Mouse (Mus musculus): ENCODE measurements around the gene Tmem115.

The Tmem115 gene

DNA sequence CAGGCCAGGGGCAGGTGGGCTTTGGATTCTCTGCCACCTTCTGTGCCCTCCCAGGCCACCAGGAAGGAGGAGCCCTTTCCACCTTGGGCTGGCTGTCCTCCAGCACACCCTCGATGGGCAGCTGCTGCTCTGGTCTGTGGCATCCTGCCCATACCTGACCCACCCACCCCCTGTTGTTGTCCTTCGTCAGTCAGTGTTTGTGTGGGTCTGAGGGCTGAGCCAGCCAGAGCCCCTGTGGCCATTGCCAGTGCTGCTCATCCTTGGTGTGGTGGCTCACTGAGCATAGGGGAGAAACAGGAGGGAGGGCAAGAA lies 11.4 kb upstream of the Tmem115 start:
- no peak for DNase-seq

DNA sequence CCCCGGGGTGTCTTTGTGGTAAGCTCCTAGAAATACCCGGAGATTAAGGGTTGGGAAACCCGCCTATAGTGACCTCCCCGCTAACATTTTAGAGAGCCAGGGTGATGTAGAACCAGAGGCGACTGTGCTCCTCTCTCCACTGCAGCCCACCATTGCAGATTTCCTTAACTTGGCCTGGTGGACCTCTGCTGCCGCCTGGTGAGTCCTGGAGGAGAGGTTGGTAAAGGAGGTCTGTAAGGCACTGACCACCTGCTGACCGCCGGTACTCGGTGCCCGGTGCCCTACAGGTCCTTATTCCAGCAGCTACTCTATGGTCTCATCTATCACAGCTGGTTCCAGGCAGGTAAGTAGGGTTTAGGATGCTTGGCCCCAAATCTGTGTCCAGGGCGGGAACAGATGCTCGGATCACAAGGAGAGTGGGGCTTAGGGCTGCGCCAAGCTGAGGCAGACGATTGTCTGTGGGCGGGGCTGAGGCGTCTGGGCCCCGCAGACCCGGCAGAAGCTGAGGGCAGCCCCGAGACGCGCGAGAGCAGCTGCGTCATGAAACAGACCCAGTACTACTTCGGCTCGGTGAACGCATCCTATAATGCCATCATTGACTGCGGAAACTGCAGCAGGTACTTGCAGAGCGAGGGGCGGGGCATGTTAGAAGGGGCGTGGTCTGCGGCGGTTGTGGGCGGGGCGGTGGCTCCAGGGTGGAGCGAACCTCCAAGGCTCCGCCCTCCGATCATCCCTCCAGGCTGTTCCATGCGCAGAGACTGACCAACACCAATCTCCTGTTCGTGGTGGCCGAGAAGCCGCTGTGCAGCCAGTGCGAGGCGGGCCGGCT lies 7.3 kb upstream of the Tmem115 start:
- DNase-seq: peak; percentile 47

DNA sequence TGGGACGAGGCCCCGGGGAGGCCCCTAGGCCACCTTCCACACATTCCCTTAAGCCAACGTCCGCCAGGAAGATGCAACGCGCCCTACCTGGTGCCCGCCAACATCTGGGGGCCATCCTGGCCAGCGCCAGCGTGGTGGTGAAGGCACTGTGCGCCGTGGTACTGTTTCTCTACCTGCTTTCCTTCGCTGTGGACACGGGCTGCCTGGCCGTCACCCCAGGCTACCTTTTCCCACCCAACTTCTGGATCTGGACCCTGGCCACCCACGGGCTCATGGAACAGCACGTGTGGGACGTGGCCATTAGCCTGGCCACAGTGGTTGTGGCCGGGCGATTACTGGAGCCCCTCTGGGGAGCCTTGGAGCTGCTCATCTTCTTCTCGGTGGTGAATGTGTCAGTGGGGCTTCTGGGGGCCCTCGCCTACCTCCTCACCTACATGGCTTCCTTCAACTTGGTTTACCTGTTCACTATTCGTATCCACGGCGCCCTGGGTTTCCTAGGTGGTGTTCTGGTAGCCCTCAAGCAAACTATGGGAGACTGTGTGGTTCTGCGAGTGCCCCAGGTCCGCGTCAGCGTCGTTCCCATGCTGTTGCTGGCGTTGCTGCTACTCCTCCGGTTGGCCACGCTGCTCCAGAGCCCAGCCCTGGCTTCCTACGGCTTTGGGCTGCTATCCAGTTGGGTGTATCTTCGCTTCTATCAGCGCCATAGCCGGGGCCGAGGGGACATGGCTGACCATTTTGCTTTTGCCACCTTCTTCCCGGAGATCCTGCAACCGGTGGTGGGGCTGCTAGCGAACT lies 860 bp downstream of the Tmem115 start:
- DNase-seq: peak; percentile 45

DNA sequence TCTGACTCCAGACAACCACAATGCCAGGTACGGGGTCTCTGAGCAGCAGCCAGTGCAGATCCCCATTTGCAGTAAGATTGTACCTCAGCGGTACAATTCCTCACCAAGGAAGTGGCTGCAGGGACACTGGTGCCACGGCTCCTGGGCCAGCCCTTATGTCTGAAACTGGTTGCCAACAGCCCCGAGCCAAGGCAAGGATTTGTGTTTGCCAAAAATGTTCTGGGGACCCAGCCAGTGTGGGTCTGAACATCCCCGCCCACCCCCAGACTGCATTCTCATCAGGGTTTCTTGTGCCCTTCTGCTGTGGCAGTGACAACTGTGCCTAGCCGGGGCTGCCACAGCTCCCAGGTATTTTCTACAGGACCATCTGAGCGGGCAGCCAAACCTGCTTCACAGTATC lies 4.5 kb downstream of the Tmem115 start:
- no peak for DNase-seq

DNA sequence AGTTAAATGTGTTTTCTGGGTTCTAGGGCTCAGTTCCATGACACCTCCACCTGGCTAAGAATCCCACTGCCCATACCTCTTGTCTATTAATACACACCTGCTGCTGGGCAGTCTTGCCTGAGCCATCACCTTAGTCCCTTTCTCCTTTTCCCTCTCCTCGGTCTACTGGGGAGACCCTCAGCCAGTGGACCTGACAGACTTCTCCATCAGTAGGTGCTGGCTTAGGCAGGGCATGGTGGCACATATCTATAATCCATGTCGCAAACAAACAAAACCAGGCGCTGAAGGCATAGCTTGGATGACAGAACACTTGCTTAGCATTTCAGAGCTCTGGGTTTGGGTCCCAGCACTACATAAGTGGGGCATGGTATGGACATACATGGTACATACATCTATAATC lies 5.0 kb downstream of the Tmem115 start:
- no peak for DNase-seq

DNA sequence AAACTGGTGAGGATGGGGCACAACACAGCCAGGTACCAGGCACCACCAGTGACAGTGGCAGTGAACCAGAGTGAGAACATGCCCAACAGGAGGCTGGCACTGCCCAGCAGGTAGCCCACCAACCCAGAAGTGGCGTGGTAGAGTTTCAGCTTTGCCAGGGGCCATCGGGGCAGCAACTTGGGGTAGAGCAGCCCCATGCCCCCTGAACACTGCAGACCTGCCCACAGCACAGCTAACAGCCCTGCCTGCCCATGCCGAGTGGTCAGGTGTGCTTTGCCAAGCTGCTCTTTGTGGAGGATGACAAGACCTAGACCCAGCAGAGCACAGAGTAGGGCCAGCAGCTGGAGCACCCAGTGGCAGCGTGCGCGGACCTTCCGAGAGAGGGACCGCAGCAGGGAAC lies 6.2 kb downstream of the Tmem115 start:
- DNase-seq: no peak

DNA sequence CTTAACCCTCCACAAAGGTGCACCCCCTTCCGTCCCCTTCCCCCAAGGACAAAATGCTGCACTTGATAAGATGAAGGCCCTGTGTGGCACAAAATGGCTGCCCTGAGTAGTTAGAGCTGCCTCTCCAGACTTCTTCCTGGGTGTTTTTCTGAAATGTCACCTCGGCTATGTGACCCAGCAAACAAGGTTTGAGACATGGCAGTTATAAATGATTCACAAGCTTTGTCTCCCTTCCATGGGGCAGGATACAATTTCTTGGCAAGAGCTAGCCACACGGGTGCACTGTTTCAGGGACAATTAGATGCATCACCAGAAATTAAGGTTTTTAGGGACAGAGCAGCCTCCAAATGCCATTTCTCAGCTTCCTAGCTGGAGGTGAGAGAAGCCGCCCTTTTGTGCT lies 6.7 kb downstream of the Tmem115 start:
- DNase-seq: no peak

DNA sequence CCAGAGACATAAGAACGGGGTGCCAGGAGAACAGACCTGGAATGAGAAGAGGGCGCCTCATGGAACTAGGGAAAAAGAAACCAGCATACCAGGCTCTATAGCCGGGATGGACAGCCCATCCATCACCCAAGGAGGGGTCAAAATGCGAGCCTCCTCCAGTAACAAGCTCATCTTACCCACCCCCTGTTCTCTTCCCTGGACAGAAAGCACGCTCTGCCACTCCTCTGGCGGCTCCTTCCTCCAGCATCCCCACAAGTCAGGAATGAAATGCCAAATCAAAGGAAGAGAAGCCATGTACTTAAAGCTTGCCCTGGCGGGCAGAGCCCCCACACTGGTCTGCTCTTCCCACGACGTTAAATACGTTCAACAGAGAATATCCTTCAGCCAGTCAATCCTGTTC lies 7.3 kb downstream of the Tmem115 start:
- DNase-seq: no peak

DNA sequence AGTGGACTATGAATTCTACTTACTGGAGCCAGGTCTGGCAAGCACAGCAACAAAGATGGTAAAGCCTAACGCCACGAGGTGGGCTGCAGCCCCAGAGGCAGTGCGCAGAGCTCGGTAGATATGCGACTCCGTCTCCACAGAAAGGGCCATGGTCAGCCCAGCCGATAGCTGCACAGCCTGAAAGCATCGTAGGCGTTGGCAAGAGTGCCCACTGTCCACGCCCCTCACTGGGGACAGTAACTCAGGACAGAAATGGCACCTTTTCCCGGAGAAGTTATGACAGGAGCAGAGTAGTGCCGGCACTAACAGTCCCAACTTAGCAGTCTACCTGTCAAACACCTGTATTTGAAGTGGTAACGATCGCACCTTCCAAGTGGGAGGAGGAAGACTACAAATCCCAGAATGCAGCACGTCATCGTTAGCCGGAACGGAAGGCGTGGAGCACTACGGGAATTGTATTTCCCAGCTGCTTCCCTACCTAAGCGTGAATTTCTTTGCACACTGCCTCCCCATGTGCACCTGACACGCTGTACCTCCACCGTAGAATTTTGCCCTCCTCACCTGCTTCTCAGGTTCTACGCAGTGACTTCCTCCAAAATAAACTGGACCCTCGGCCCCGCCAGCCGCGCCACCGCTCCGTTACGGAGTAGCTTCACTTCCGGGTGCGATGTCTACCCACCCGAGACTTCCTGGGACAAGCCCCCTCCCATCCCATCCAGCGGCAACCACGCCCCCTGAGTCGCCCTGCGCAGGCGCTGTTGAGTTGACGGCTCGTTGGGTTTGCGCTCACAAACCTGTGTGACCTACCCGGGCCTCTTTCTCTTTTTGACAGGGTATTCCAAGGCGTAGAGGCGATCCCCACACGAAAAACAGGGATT lies 8.0 kb downstream of the Tmem115 start, which contains the start of the genes Cyb561d2 and Nprl2:
TSS of gene Cyb561d2 (minus strand) at position 720 of the 878 bp plus-strand sequence.
TSS of gene Nprl2 (plus strand) at position 753 of the 878 bp plus-strand sequence.
- peak; percentile 92 for DNase-seq

DNA sequence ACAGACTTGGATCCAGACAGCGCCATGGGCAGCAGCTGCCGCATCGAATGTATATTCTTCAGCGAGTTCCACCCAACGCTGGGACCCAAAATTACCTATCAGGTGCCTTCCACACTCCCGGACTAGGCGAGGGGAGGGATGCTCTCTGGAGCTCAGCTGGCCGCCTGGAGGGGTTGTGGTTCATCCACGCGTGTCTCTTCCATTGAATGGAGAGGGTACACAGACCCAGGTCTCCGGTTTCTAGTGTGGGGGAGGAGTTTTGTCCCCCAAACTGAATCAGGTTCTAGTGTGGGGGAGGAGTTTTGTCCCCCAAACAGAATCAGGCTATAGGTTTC lies 8.6 kb downstream of the Tmem115 start:
- no peak for DNase-seq

DNA sequence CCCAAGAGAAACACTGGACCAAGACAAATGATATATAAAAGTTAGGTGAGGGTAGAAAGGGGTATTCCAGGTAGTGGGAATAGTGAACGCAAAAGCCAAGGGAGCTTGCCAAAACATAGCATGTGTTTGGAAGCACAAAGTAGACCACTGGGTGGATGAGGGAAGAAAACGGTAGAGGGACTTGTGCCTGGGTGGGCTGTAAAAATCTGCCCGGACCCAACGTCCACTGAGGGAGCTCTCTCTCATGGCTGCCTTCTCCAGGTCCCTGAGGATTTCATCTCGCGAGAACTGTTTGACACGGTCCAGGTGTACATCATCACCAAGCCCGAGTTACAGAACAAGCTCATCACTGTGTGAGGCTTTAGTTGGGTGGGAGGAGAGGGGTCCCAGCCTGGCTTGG lies 9.0 kb downstream of the Tmem115 start:
- DNase-seq: no peak

DNA sequence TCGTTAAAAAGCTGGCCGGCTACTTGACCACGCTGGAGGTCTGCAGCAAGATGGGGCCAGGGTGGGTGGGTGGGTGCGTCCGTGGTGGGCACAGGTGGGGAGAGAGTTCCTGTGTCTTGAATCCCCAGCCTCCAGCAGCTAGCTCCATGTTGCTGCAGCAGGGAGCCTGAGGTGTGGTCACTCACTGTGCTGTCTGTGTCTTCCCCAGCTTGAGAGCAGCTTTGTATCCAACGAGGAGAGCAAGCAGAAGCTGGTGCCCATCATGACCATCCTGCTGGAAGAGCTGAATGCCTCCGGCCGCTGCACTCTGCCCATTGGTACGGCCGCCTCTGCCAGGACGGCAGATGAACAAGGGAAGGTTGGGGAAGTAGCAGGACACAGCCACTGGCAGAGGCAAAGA lies 9.6 kb downstream of the Tmem115 start:
- no peak for DNase-seq

DNA sequence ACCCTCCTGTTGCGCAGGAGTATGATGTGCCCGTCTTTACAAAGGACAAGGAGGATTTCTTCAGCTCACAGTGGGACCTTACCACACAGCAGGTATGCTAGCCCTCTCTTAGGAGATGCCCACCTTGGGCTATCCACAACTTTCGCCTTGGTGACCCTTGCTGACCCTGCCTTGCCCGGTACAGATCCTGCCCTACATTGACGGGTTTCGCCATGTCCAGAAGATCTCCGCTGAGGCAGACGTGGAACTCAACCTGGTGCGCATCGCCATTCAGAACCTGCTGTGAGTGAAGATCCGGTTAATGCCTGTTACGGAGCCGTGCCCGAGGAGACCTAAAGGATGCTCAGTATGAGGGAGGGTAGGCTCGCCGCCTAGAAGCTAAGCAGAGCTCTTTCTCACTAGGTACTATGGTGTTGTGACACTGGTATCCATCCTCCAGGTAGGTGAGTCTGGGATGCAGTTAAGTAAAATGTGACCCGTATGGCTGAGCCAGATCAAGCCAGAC lies 10.5 kb downstream of the Tmem115 start:
- no peak for DNase-seq

DNA sequence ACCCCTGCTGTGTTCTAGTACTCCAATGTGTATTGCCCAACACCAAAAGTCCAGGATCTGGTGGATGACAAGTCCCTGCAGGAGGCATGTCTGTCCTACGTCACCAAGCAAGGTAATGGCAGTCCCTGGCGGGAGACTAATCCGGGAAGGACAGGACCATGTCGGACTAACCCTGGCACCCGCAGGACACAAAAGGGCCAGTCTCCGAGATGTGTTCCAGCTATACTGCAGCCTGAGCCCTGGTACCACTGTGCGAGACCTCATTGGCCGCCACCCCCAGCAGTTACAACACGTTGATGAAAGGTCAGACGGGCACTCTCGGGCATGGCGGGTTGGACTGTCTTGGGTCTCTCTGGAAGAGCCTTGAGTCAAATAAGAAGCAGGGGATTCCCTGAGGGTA lies 11.0 kb downstream of the Tmem115 start:
- DNase-seq: no peak

DNA sequence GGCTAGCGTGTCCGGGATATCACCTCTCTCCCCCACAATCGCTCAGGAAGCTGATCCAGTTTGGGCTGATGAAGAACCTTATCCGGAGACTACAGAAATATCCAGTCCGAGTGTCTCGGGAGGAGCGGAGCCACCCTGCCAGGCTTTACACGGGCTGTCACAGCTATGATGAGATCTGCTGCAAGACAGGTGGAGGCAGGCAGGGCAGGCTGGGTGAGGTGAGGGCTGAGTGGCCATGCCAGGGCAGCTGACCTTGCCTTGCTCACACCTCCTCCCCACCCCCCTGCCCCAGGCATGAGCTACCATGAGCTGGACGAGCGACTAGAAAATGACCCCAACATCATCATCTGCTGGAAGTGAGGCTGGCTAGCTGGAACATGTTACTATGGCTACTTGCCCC lies 11.5 kb downstream of the Tmem115 start:
- DNase-seq: no peak

DNA sequence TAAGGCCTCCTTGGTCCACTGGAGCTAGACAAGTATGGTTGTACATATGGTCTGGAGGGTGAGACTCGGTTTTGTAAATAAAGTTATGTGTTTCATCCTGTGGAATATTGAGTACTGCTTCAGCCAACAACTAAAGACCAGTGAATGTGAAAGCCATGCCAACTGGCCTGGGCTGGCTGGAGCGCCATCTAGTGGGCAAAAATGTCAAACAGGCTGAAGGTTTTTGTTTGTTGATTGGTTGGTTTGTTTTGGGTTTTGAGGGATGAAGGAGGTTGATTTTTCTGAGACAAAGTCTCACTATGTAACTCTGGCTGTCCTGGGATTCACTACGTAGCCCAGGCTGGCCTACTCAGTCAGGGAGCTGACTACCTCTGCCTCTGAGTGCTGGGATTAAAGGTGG lies 11.9 kb downstream of the Tmem115 start:
- DNase-seq: peak; percentile 74

DNA sequence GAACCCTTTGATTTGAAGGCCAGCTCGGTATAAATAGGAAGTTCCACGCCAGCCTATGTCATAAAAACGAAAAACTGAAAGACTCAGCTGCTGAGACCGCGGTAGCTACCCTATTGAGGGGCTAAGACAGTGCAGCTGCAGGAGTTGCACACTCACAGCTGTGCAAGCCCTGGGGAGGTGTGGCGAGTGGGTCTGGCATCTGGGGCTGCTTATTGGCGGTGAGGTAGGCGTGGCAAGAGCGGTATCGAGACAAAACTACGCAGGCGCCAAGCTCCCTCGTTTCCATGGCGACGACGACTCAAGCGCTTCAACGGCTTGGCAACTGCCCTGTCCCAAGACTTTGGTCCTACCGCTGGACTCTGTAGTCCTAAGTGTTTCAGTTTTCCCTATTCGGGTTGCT lies 13.3 kb downstream of the Tmem115 start, which contains the start of gene Zmynd10:
TSS of gene Zmynd10 (plus strand) at position 273 of the 400 bp plus-strand sequence.
- no peak for DNase-seq

DNA sequence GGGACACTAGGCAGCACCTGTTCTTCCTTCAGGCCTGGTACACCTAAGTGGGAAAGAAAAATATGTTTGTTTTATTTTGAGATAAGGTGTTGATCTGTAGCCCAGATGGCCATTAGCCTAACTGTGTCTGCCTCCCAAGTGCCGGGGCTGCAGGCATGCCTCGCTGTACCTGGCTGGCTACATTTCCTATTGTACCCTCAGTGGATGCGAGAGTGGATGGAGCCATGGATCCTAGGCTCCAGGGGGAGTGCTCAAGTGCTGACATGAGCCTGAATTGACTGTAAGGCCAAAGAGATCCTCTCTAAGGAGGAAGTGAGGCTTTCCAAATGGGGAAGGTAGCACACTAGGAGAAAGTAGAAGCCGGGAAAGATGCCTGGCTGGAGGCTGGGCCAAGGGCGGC lies 14.2 kb downstream of the Tmem115 start:
- no peak for DNase-seq

DNA sequence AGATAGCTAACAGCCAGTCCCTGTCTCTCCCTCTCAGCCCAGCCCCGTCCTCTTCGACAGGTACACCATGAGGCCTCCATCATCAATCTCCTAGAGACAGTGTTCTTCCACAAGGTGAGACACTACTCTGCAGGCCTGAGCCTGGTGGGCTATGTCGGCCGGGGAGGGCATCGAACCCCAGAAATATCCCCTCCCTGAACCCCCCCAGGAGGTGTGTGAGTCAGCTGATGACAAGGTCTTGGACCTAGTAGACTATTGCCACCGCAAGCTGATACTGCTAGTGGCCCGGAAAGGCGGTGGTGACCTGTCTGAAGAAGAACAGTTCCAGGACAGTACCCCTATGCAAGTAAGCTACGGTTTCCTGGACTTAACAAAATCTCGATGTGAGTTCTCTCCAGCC lies 15.1 kb downstream of the Tmem115 start:
- DNase-seq: no peak

DNA sequence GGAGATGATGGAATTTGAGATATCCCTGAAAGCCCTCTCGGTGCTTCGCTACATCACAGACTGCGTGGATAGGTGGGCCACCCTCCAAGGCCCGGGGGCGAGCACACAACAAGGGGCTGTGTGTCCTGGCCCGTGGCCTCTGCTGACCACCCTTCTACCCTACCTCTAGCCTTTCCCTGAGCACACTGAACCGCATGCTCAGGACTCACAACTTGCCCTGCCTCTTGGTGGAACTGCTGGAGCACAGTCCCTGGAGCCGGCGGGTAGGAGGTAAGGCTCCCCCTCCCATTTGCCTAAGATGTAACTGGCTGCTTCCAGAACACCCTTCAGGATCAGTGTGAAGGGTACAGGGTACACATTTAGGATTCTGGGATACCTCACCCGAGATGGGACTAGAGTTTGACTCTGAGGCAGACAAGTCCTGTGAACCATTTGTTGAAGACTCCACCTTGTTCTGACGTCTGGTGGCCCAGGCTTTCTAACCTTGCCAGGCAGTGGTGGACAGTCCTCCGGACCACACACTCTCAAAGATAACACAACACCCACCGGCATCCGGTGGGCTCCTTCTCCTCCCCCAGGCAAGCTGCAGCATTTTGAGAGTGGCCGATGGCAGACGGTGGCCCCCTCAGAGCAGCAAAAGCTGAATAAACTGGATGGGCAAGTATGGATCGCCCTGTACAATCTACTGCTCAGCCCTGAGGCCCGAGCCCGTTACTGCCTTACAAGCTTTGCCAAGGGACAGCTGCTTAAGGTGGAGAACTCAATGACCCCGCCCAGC lies 15.7 kb downstream of the Tmem115 start:
- DNase-seq: no peak

DNA sequence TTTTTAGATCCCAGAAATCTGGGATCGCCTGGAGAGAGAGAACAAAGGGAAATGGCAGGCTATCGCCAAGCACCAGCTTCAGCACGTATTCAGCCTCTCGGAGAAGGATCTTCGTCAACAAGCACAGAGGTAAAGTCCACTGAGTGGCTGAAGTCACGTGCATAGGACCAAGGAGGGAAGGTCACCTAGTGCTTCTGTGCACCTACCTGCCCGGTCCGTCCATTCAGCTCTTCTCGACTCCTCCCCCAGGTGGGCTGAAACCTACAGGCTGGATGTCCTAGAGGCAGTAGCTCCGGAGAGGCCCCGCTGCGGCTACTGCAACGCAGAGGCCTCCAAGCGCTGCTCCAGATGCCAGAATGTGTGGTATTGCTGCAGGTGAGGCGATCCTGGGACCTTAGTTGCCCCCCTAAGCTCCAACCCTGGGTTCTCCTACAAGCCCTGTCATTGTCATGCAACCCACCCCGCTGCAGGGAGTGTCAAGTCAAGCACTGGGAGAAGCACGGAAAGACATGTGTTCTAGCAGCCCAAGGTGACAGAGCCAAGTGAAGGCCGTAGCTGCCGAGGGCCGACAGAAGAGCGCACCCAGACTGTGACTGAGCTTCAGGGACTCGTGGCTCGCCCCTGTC lies 16.9 kb downstream of the Tmem115 start:
- no peak for DNase-seq

All from cerebellum, adult 11 months (tissue).